Comparison of ENCODE assay signal across 18 mouse cellular contexts in the genomic region with DNA sequence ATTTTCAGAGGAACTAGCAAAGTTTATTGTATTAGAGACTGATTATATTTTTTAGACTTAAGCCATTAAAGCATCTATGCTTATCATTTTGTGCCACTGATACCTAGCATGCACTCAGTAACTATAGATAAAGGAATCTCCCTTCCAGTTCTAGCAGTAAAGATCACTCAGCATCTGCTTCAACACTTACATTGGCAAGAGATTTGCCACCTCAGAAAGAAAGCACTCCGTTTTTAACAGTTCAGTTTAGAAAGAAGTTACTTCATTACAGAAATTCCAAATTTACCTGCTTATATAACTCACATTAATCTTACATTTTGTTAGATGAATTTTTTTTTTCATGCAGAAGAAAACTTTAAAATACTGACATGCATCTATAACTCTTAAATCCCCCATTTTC.
"Had no signal": no experiment of that assay in that cellular context is flagged by ENCODE, and none has a peak within 500 bp of the region (broad histone marks: within the 10 kb centered on the region; RNA-seq: fewer than 3 reads in every experiment).

No protein-coding gene starts in this region.

- DNase-seq: liver, postnatal 0 days; lung, adult 2 months; lung, postnatal 14 days; lung, postnatal 36 days; midbrain, embryonic 14.5 days; retina, postnatal 1 day; right cerebral cortex, postnatal 14 days; spleen, adult 18-20 months; thymus, adult 2 months; thymus, postnatal 25 days; thymus, postnatal 4 days had no signal

- H3K27ac ChIP-seq: liver, embryonic 15.5 days; lung, embryonic 15.5 days; midbrain, embryonic 10.5 days; midbrain, embryonic 12.5 days; neural tube, embryonic 13.5 days; neural tube, embryonic 15.5 days had no signal

- H3K4me3 ChIP-seq: liver, embryonic 15.5 days; lung, embryonic 15.5 days; midbrain, embryonic 10.5 days; midbrain, embryonic 12.5 days; myocyte; neural tube, embryonic 13.5 days; neural tube, embryonic 15.5 days had no signal
